Mouse (Mus musculus): ENCODE results near the gene Kdm1b.

Kdm1b gene

DNA sequence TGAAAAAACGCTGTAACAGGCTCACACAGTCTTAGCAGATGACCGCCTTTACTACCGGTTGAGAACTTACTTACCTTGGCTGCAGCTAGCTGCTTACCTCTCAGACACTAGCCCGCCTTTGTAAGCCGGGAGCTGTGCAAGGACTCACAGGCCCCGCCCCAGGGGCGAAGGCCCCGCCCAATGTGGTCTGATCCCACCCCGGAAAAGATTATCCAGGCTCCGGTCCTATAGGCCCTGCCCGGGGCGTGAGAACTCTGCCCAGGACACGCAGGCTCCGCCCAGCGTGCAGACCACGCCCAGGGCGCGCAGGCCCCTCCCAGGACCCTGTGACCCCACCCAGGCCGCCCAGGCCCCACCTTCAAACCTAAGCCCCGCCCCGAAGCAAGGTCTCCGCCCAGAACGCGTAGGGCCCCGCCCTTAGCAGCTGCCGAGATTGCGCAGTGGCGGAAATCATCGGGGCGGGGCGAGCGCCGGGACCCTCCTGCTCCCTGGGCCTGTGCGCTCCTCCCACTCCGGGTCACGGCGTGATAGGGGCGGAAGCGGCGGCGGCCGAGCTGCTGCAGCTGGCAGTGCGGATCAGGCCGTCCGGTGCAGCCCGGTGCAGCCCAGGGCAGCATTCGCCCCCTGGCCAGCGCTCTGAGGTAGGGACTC is at the start of gene Kdm1b:
Gene Kdm1b, plus strand, starts transcription at position 470 of the 651 bp plus-strand sequence.
- DNase-seq (ENCODE audit: low spot score) = peak; percentile 97

DNA sequence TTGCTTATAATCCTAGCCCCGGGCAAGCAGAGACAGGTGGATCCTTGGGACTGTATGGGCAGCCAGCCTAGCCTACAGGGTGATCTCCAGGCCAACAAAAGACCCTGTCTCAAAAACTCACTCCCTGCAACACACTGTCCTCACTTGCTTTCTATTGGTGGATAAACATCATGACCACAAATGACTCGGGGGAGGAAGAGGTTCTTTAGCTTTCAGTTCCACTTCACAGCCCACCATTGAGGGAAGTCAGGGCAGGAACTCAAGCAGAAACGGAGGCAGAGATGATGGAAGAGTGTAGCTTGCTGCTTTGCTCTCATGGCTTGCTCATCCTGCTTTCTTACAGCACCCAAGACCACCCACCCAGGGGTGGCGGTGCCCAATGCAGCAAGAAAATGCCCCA is 45.9 kb upstream of the Kdm1b start:
- DNase-seq (ENCODE audit: low spot score) = no peak

DNA sequence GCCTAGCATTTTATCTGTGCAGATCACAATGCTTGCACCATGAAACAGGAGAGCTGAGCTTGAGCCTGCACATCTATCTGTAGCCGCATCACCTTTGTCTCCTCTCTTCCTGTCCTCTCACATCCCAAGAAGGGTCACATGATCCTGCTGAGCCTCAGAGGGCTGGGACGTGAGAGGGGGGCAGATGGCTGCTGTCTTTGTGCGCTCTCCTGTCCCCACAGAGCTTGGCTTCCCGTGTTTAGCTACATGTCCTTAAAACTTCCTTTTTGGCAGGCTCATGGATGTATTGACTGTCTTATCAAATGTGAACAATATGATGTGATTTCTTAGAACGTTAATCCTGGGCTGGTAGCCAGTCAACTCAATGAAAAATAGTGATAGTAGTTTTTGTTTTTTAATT is 43.8 kb upstream of the Kdm1b start:
- DNase-seq (ENCODE audit: low spot score) = no peak

DNA sequence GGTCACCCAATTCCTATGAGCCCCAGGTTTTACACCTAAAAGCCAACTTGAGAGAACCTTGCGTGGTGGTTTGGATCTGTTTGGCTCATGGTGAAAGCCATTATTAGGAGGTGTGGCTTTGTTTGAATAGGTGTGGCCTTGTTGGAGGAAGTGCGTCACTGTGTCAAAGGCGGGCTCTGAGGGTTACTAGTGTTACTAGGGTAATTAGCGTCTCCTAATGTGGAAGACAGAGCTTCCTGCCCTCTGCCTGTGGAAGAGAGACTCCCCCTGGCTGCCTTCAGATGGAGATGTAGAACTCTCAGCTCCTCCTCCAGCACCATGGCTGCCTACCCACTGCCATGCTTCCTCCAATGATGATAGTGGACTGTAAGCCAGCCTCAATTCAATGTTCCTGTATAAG is 41.7 kb upstream of the Kdm1b start:
- no peak for DNase-seq (ENCODE audit: low spot score)

DNA sequence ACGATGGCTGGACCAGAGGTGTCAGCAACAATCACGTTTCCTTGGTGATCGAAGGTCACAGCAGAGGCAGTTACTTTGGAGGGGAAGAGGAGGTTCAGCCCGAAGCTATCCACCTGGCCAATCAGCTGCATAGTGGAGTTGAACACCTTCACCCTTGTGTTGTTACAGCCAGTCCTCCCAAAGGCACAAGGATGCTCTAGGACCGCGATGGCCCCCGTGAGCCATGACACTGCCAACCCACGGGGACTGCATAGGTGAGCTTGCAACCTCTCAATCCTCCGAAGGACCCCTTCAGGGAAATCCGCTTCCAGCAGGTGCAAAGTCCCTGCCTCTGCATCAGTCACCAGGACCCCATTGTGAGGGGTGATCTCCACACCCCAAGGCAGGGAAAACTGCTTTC is 29.6 kb upstream of the Kdm1b start:
- DNase-seq (ENCODE audit: low spot score) = no peak

DNA sequence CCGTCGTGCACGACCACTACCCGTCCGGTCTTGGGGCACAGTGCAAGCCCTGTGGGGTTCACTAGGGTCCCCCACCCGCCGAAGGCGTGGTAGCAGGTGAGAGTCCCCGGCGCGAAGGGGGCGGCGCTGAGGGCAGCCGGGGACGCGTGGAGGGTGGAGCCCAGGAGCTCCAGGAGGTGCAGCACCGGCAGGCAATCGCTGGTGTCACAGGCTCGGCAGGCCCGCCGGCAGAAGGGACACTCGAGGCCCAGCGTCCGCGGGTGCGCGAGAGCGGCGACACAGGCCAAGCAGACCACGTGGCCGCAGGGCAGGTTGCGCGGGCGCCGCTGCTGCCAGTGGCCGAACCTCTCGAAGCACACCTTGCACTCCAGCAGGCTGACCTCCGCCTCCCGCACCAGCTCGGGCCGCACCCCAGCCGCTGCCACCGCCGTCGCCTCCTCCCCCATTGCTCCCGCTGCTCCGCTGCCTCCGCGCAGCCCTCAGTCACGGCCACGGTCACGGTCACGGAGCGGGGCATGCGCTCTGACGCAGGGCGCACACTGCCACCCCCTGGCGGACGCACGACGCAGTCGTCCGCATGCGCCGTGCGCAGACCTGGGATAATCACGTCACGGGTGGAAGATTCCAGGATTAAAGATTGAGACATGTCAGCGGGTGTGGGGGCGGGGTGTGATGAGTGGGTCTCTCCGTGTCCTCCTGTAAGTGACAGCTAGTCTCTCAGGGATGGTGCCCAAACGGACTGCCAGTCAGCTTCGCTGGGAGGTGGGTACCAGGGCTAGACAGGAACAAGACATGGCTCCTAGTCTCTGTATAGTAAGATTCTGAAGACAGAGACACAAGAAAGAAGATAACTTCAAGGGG is 28.7 kb upstream of the Kdm1b start, which contains the start of gene Nhlrc1:
Gene Nhlrc1, minus strand, starts transcription at position 517 of the 861 bp plus-strand sequence.
- peak; percentile 25 for DNase-seq (ENCODE audit: low spot score)

DNA sequence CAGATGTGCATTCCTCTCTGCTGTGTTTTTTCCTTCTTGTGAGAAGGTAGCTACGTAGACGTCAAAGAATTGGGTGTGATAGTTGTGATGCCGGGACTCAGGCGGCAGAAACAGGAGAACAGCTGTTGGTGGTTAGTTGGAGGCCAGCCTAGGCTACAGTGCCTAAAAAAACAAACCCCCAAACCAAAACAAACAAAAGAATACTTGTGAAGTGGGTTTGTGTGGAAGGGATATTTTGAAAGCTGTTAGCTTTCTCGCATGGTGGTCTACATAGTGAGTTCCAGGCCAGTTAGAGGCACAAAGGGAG is 28.2 kb upstream of the Kdm1b start:
- no peak for DNase-seq (ENCODE audit: low spot score)

DNA sequence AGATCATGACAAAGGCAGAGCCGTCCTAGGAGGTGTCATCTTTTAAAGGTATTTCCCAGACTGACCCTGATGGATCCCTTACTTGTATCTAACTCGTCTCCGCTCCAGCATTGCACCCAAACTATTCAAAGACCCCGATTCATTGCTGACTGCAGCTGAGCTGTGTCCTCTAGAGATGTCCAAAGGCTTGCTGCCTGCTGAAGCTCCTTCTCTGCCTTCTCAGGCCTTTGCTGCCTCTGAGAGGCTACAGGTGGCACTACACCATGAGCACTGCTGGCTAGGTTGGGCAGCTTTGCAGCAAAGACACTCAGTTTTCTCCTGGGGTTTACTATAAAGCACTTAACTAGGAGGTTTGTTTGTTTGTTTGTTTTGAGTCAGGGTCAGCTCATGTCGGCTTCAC is 26.0 kb upstream of the Kdm1b start:
- DNase-seq (ENCODE audit: low spot score) = no peak

DNA sequence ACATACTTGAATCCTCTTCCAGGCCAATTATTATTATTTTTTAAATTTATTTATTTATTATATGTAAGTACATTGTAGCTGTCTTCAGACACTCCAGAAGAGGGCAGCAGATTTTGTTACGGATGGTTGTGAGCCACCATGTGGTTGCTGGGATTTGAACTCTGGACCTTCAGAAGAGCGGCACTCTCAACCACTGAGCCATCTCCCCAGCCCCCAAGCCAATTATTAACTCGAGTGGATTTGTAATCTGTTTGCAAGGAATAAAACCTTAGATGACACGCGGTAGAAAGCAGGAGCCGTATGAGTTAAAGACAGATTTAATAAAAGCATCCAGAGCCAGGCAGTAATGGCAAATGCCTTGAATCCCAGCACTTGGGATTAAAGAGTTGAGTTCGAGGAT is 23.5 kb upstream of the Kdm1b start:
- DNase-seq (ENCODE audit: low spot score) = no peak

DNA sequence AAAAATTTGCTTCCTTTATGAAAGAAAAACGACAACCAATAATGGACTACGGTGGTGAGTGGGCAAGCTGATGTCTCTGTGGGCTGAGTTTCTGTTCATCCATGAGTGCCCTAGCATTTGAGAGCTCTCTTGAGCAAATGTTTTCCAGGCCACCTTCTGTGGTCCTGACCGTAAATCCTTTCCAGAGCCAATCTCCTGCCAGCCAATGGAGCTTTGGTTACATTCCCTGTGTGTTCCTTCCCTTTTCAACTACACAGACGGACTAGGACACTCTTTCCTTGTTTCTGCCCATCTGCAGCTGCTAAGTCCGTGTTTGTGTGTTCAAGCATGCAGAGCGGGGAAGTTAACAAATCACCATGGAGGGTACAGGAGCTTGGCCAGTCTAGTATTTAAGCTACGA is 22.5 kb upstream of the Kdm1b start:
- DNase-seq (ENCODE audit: low spot score) = no peak

DNA sequence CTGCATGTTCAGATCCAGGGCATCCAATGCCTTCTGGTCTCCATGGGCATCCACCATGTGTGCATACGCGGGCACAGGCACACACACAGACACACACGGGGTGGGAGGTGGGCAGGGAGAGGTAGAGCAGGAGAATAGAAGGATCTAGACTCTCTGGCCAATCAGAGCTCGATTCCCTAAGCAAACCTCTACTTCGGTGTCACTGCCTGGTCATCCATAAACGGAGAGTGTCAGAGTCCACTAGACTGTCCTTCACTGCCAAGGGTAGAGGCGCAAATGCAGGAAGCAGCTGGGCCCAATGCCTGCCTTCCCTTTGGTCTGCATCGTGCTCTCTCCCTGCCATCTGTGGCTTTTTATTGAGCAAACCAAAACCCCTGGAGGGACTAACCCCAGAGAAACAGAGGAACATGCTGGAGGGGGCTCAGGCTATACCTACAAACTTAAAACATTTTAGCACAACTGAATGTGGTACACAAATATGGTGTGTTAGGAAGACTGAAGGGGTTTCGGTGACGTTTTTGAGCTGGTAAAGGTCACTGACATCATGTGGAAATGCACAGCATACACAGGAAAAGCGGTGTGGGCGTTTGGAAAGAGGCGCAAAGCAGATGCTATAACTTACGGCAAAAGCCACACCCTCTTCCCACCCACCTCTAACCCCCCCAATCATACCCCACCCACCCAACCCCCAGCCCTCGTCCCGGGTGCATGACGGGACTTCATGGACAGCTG is 12.8 kb upstream of the Kdm1b start:
- DNase-seq (ENCODE audit: low spot score) = no peak

DNA sequence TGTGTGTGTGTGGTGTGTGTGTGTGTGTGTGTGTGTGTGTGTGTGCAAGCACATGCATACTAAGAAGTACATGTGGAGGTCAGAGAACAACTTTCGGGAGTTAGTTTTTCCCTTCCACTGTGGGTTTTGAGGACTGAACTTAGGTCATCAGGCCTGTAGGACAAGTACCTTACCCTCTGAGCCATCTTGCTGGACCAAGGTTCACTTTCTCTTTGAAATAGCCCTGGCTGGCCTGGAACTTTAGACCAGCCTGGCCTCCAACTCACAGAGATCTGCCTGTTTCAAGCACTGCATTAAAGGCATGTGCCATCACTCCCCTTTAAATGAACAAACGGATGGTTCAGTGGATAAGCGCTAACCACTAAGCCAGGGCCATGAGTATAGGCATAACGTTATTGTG is 9.7 kb upstream of the Kdm1b start:
- no peak for DNase-seq (ENCODE audit: low spot score)

DNA sequence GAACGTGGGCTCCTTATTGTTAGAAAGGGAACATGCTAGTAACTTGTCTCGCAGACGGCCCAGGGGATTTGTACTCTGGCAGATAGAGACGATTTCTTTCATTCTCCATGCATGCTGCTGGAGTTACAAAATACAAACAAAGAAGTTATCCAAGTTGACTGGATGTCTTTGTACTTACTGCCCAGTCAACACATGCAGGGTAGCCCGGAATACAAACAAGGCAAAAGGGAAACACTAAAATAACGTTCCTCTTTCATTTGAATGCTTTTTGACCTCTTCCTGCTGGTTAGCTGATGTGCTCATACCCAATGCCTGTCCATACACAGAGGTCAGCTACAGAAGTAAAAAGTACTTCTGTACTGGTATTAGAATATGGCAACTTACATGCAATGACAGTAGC is 5.4 kb upstream of the Kdm1b start:
- DNase-seq (ENCODE audit: low spot score) = no peak

DNA sequence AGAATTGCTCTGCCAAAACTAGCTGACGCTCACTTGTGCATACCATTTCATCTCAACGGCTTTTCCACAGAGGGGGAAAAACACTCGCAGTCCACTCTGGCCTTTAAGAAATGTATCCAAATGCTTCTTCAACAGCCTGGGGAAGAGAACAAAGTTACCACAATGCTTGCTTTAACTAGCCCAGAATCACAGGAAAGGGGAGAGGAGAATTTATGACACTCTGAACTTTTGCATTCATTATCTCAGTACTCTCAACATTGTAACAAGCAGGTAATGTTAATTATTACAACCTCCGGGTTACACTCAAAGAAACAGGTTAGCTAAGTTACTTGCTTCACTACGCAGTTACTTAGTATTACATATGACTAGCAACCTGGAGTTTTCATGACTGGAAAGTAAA is 3.2 kb upstream of the Kdm1b start:
- no peak for DNase-seq (ENCODE audit: low spot score)

DNA sequence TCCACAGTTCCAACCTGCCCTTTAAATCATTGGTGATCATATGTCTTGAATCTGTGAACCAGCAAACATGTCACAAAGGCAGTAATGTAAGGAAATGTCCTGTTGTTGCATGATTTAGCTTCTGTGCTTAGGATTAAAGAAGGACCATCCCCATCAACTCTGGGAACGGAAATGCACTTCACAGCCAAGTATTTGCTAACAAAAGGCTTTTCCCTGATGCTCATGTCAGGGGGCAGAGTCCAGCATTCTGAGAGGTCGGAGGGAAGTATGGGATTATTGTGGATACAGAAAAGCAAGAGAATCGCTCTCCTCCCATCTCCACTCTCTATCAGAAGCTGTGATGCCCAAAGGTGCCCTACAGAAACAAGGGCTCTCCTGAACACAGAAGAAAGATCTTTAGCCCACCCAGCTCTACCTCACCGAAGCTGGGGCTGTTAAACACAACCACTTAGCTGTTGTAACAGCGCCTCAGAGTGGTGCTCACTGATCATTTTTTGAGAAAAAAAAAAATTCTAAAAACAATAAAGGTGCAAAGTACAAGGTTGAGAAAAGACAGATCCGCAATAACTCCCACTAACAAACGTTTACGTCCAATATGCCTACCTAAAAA is 1.2 kb upstream of the Kdm1b start:
- no peak for DNase-seq (ENCODE audit: low spot score)

DNA sequence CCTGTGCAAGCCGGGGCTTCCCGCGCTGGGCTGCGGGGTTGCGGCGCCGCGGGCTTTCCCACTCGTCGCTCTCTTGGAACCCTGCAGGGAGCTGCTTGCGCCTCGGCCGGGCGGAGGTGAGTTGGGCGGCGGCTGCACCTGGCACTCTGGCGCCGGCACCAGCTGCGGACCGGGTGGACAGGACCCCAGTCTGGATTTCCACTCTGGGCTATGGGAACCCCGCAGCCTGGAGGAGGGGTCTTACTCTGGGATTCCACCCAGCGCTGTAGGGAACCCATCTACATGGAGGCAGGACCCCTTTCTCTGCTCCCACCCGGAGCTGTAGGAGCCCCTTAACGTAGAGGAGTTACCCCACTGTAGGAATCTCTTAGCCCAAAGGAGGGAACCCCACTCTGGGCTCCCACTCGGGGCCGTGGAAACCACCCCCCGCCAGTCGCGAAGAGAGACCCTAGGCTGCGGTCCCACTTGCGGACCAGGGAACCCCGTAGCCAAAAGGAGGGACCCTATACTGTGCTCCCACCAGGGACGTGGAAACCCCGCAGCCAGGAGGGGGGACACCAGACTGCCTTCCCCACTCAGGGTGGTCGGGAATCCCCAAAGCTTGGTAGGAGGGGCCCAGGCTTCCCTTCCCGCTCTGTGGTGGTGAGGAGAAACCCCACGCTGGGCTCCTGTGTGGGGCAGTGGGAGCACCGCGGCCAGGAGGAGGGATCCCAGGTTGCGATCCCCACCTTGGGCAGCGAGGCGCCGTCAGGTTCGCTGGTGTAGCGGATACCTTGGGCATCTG is 726 bp downstream of the Kdm1b start:
- DNase-seq (ENCODE audit: low spot score) = no peak

DNA sequence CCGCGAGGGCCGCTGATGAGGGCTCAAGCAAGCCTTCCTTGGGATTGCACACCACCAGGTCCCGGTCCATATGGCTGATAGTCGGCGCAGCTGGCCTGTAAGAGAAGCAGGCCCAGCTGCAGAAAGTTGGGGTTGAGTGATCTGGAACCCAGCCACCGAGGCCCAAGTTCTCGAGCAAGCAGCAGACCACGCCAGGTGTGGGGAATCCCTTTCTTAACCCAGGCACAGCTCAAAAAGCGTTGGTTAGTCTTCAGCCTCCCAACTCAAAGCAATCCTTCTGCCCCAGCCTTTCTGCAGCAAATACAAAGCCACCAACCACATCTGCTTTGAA is 1.3 kb downstream of the Kdm1b start, which contains the start of gene Tpmt:
Gene Tpmt, minus strand, starts transcription at position 121 of the 331 bp plus-strand sequence.
- DNase-seq (ENCODE audit: low spot score) = no peak

DNA sequence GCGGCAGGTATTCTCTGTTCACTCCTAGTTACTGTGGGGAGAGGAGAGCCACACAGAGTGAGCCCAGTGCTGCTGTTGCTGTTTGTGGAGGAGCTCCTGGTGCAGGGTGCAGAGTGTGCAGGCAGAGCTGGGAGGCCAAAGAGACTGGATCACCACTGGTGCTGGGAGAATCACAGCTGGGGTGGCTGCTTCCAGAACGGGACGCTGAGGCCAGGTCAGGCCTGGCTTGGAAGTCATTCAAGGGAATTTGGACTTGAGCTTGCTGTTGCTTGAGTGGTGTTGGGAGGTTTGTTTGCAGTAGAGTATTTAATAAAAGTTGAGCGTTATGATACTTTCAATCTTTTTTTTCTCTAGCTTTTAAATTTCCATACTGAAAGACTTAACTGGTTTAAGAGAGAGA is 4.7 kb downstream of the Kdm1b start:
- DNase-seq (ENCODE audit: low spot score) = no peak

DNA sequence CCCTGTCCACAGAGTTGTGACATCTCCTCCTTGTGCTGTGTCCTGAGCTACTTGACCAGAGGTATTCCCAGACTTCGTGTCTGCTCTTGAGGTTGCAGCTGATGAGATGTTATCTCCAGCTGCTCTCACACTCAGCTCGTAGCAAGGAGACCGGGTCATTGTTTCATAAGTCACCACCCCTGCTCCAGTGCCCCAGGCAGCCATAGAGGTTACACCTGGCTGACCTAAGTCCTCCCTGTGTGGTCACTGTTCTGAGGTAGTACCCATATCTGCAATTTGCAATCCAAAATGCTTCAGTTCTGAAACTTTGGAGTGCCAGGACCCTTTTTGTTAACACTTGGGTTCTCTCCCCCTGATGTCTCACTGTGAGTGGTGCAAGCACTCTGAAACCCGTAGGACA is 6.7 kb downstream of the Kdm1b start:
- no peak for DNase-seq (ENCODE audit: low spot score)

DNA sequence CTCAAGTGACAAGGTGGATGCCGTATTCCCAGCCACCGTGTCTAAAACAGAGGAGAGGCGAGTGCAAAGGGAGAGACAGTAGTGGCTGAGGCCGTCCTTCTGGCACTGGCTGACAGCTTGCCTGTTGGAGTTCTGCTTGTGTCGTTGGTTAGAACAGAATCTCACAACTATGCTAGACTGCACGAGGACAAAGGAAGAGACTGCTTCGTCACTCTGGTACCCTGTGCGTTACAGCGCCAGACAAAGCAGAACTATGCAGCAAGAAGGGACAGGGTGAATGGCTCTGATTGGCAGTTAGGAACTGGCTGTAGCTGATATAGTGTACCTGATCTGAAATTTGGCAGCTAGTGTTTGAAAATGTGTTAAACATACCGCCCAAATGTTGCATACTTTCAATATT is 10.7 kb downstream of the Kdm1b start:
- DNase-seq (ENCODE audit: low spot score) = no peak

DNA sequence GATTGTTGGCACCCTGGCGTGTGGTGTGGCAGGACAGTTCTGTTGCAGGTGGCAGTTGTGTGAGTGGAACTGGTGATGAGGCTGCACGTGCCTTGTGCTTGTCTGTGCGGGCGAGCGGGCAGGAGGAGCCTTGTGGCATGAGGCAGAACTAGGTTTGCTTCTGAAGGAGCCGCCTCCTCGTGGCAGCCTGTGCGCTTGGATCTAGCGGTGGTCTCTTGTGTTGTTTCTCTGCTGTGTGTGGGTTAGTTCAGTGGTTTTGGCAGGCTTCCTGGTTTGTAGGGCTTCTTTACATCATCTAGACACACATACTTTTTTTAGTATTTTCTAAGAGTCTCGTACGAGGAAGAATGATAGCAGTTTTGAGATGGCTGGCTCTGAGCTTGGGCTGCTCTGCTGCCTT is 12.8 kb downstream of the Kdm1b start:
- no peak for DNase-seq (ENCODE audit: low spot score)

DNA sequence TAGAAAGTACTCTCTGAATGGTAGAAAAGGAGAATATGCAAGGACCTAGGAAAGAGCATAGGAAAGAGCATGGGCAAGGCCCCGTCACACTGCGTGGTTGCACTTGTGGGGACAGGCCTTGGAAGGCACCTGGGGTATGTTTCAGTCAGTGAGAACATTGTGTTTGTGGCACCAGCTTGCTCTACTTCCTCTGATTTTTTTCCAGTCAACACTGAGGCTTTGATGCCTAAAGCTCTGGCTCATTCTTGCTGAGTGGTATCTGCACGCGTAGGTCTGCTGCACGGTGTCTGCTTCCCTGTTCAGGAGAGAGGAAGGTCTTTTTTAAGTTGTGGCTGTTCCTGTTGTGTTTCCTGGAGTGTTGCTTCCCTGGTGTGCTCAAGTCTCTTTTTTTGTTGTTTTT is 13.5 kb downstream of the Kdm1b start:
- DNase-seq (ENCODE audit: low spot score) = no peak

Data from c-Kit-positive CD71-positive TER-119-positive erythroid progenitor cells, embryonic 14.5 days (primary cell).